ENCODE assay signal across 8 mouse cellular contexts in the genomic region with DNA sequence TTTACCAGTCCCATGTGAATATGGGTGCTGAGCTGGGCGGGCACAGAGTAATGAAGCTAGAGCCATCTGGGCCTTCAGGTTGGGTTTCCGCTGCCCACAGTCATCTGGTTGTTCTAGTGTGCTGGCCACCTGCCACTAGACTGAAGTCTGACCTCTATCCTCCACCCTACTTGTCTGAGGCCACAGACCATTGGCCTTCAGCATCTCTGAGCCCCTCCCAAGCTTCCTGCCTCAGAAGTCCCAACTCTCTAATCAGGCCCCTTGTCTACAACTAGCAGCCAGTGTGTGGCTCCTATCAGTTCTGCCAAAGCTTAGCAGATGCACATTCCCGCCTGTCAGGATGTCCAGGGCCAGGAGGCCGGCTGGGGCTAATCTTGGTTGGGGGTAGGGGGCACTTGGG.
A peak's percentile ranks its signal among the peaks of the same experiment; 100 is the strongest.
DNase-seq lines count a peak whose midpoint lies in the region; ATAC-seq lines count a peak whose summit lies in the region.

No protein-coding gene starts in this region.

- peak overlapping the region; percentile 87 for H3K27ac ChIP-seq in heart, embryonic 10.5 days

- H3K9me3 ChIP-seq in heart, embryonic 10.5 days, result no peaks in the 10 kb centered on the region

- peaks cover 16% of the 10 kb centered on the region for H3K36me3 ChIP-seq in heart, embryonic 10.5 days

- intact Hi-C loops in heart, postnatal 25 days (cut with DNase I), result loop anchor here (5.0 to 10.0 kb wide), 2 partner anchors 37 to 220 kb away; no protein-coding TSS in a partner anchor
- intact Hi-C loops in left cerebral cortex, postnatal 4 days (cut with DNase I), result no loop called here
- intact Hi-C loops in left cerebral cortex, postnatal 14 days (cut with DNase I), result no loop called here

- WGBS in heart, embryonic 10.5 days, result 25% methylated on average over 4 of the region's 4 CpGs

- ATAC-seq in activated CD4-positive, CD25-positive, alpha-beta regulatory T cell, adult 4 months, result no peak

- H3K4me1 ChIP-seq in heart, embryonic 10.5 days, result peaks cover 91% of the 10 kb centered on the region

- no peaks in the 10 kb centered on the region for H3K27me3 ChIP-seq in heart, embryonic 10.5 days (ENCODE audit: insufficient read depth, poor library complexity, severe bottlenecking)

- peak; percentile 97 for DNase-seq in heart, embryonic 10.5 days (ENCODE audit: low spot score)
- DNase-seq in heart, postnatal 25 days (ENCODE audit: low spot score), result no peak
- peak; percentile 29 to 43 for DNase-seq in spleen, postnatal 36 days (ENCODE audit: low spot score in 2 of 2)
- DNase-seq in spleen, postnatal 14 days (ENCODE audit: low spot score in 2 of 2), result no peak
- peak; percentile 63 for DNase-seq in kidney, postnatal 14 days
- no peak for DNase-seq in left cerebral cortex, postnatal 4 days
- no peak for DNase-seq in left cerebral cortex, postnatal 14 days (ENCODE audit: low spot score in 2 of 2)

- no peak overlapping the region for H3K4me3 ChIP-seq in heart, embryonic 10.5 days

Comparison
In these comparisons a context has a peak if more than half of its experiments do, and no peak if none do; other contexts are left out.
1. DNase-seq: peak in heart, embryonic 10.5 days (single experiment), spleen, postnatal 36 days (2 of 2) and kidney, postnatal 14 days (single experiment); none in heart, postnatal 25 days (single experiment), spleen, postnatal 14 days (0 of 2), left cerebral cortex, postnatal 4 days (single experiment) and left cerebral cortex, postnatal 14 days (0 of 2).